Mouse (Mus musculus): Measurements from ENCODE around the gene Pgm2.

DNA sequence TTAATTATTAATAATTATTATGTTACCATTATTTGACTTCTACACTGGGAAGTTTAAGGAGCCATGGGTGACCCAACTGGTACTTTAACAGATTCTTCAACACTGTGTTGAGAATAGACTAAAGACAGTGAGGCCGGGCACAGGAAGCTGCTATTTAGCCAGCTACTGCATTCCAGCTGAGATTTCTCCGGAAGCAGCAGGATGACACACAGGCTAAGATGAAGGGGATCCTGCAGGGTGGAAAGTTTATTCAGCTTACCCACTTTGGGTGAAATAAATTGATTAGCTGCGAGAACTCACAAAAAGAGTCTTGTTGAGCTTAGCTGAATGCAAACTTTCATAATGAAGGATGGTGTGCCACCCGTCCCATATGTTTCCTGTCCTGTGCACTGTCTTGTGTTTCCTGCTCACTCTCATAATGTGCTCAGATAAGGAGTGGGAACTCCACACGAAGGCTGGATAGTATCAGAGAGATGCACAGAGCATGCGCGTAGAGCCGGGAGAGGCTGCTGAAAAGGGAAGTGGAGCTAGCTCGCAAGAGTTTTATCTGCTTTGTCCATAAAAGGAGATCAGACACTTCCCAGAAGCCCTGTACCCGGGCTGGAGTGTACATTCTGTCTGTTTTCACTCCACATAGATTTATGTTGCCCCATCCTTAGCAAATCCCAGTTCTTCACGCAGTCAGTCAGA, 63.3 kb downstream of the Pgm2 start, which contains the start of gene Tbc1d1:
- no peak for TF ChIP-seq POLR2A (IDR thresholded peaks at IDR 0.05; ENCODE audit: insufficient read depth, low read length)
- TF ChIP-seq CTCF (IDR thresholded peaks at IDR 0.05; ENCODE audit: low read depth, low read length) = no peak
